Mouse (Mus musculus): ENCODE measurements around the gene Hist1h3a. TPM values are rescaled to one million over a fixed set of nuclear protein-coding genes. Genes with fewer than 3 reads are reported as not detected.
"Not testable (repeated sequence)": the region's sequence is repeated elsewhere in the genome, so short reads cannot be mapped to it uniquely, and the experiment has no call there.

Gene Hist1h3a
- total RNA-seq (2022), result 10 to 100 TPM; 33.9 to 55.0 (median 40.9) TPM

DNA sequence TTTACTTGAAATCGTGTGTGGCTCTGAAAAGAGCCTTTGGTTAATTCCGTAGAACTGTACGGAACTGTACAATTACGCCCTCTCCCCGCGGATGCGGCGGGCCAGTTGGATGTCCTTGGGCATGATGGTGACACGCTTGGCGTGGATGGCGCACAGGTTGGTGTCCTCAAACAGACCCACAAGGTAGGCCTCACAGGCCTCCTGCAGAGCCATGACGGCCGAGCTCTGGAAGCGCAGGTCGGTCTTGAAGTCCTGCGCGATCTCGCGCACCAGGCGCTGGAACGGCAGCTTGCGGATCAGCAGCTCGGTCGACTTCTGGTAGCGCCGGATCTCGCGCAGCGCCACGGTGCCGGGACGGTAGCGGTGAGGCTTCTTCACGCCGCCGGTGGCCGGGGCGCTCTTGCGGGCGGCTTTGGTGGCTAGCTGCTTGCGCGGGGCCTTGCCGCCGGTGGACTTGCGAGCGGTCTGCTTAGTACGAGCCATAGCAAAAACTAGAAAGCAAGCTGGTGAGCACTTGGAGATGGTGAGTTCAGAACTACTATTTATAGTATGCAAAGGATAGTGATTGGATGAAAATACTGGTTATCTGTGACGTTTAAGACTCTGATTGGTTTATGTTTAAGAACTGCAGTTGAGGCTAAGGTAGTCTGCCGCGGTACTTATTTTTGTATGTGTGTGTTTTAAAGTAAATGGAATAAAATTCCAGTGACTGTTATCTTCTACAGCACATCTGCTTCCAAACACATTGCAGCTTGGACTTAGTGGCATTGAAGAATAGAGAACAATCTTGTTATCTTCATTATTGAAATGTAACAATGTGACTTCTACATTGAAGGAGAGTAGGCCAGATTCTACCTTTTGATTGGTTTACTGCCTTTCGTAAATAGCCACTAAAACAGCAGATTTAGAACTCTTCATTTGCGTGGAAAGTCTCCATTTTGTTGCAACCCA, at the start of gene Hist1h3a:
TSS of gene Hist1h3a (minus strand) at position 516 of the 951 bp plus-strand sequence.
- DNase-seq (ENCODE audit: low spot score in 2 of 2), result peak; percentile 45 to 53

GRCm38 (mm10) chr13:23806422-23807052, 44.4 kb upstream of the Hist1h3a start, which contains the start of gene Slc17a2:
Gene Slc17a2 (plus strand): TSS chr13:23806993.
- no peak for DNase-seq (ENCODE audit: low spot score in 2 of 2)

DNA sequence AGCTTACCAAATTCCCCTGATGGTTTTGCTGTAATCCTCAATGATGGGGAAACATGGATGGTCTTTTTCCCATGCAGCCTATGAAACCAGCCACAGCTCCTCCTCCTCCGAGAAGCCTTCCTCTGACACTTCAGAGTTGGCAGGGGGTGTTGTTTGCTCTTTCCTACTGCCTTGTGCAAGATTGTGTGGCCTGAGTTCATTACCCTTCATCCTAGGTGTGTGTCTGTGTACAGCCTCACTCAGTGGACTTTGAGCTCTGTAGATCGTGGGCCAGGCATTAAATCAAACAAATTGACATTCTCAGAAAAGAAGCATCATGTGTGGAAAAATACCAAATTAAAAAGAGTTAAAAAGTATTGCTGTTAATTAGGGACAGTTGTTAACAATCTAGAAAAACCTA, 42.3 kb upstream of the Hist1h3a start:
- no peak for DNase-seq (ENCODE audit: low spot score in 2 of 2)

DNA sequence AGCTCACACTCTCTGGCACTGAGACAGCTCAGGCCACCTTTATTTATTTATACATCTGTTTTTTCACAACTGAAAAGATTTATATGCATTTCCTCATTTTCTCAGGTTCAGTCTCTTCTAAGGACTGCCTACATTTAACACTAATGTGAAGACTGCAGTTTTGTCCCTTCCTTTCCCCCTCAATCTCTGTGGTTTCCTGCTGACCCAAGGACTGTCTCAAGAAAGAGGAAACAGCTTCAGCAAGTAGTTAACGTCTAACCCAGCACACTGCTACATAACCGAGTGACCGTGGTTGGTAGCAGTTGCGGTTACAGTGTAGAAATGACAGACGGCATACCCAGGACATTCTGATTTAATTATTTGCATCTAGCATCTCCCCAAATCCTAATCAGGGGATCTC, 37.2 kb upstream of the Hist1h3a start:
- DNase-seq (ENCODE audit: low spot score in 2 of 2), result no peak

- DNase-seq (ENCODE audit: low spot score in 2 of 2), result peak in 1 of 2 experiments; percentile 15
Measured at GRCm38 (mm10) chr13:23792520-23792919, 30.3 kb upstream of the Hist1h3a start.

DNA sequence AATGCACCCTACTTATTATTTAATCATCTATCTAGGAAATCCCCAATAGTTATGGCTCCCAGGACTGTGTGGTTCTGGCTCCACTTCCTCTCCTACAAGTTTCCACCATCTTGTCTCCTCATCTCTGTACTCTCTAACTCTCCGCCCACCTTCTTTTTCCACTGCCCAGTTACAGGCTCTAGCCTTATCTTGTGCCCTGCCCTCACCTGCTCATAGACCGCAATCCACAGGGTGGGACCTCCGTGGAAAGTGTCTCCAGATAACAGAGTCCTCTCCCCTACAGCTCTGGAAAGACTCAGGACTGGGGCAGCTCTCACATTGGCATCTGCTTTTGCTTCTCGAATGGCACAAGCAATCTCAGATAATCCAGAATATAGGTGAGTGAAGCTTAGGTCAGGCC, 16.8 kb upstream of the Hist1h3a start:
- DNase-seq (ENCODE audit: low spot score in 2 of 2), result no peak

GRCm38 (mm10) chr13:23778339-23778738, 16.2 kb upstream of the Hist1h3a start:
- no peak for DNase-seq (ENCODE audit: low spot score in 2 of 2)

GRCm38 (mm10) chr13:23772561-23773313, 10.6 kb upstream of the Hist1h3a start:
- DNase-seq (ENCODE audit: low spot score in 2 of 2), result no peak

- DNase-seq (ENCODE audit: low spot score in 2 of 2), result not testable (repeated sequence)
Measured at GRCm38 (mm10) chr13:23769613-23770012, 7.4 kb upstream of the Hist1h3a start, which contains the start of gene Trim38. Gene Trim38 (plus strand): TSS chr13:23769913.

DNA sequence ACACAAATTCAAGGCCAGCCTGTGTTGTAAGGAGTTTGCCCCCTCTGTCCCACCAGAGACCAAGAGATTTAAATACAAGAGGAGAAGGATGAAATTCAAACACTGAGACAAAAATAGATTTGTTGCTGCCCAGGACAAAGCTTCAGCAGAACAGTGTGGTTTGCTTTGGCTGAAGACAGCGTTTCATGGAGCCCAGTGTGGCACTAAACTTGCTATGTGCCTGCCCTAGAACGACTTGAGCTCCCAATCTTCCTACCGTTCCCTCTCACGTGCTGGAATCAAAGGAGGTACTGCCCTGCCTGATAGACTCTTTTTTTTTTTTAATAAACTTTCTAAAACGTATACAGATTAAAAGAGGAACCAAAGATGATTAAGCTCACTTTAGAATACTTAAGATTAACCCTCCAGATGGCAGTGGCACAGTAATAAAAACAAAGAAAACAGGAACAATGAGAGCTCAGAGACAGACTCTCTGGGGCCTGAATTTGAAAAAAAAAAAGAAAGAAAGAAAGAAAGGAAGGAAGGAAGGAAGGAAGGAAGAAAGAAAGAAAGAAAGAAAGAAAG, 6.7 kb upstream of the Hist1h3a start:
- DNase-seq (ENCODE audit: low spot score in 2 of 2), result no peak

DNA sequence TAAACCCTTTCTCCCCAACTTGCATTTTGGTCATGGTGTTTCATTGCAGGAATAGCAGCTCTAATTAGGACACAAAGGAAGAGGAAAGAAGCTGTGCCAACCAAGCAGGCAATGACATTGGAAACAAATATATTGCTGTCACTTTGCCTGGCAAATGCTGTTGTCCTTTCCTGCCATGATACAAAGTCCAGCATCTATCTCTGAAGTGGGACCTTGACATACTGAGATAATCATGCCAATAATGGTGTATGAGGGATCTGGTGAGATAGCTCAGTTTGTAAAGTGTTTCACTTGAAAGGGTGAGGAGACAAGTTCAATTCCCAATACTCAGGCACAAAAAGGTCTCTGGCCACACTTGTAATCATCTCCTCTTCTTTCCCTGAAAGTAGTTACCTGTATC, 4.6 kb upstream of the Hist1h3a start:
- no peak for DNase-seq (ENCODE audit: low spot score in 2 of 2)

DNA sequence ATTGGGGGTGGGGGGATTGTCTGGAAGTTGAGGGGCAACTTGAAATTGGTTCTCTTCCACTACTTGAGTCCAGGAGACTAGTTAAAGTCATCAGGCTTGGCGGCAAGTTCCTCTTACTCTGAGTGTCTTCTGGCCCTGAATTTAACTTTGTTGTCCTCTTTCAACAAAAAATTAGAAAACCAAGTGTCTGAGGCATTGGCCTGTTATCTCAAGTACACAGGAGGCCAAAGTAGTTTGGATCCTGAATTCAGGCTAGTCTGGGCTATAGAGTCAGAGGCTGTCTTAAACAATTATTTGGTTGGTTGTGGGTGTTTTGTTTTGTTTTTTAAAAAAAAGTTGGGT, 3.0 kb upstream of the Hist1h3a start:
- DNase-seq (ENCODE audit: low spot score in 2 of 2), result no peak

GRCm38 (mm10) chr13:23764324-23765171, 2.4 kb upstream of the Hist1h3a start:
- DNase-seq (ENCODE audit: low spot score in 2 of 2), result no peak

GRCm38 (mm10) chr13:23763586-23764323, 1.6 kb upstream of the Hist1h3a start, which contains the start of gene Hist1h1a:
Gene Hist1h1a (plus strand): TSS chr13:23763666.
- peak; percentile 67 to 79 for DNase-seq (ENCODE audit: low spot score in 2 of 2)

GRCm38 (mm10) chr13:23763242-23763585, 1.0 kb upstream of the Hist1h3a start:
- DNase-seq (ENCODE audit: low spot score in 2 of 2), result no peak

- DNase-seq (ENCODE audit: low spot score in 2 of 2), result peak; percentile 96 to 98
Measured at GRCm38 (mm10) chr13:23760972-23761864, 968 bp downstream of the Hist1h3a start, which contains the start of gene Hist1h4a. Gene Hist1h4a (minus strand): TSS chr13:23761230.

DNA sequence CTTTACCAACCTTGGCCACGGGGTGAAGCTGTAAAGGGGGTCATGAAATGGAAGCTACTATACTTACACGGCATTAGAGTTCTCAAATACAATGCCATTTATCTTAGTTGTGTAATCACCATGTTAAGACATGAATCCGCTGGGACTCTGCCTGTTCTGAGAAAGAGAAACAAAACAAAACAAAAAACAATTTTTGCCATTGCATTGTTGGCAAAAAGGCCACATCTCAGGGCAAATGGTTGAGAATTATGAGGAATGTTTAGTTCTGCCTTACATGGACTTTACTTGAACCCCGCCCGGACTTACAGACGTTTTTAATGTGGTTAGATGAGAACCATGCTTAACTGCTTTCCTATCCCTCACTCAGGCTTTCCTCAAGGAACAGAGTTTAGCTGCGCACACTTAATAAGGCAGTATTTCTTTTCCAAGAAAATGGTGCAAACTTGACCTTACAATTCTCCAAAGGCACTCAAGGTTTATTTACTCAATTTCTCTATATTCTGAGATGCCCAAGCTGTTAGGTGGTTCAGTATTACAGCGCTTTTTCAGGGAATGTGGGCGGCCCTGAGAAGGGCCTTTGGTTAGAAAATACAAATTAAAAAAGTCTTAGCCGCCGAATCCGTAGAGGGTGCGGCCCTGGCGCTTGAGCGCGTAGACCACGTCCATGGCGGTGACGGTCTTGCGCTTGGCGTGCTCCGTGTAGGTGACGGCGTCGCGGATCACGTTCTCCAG, 1.8 kb downstream of the Hist1h3a start:
- DNase-seq (ENCODE audit: low spot score in 2 of 2), result peak in 1 of 2 experiments; percentile 50

DNA sequence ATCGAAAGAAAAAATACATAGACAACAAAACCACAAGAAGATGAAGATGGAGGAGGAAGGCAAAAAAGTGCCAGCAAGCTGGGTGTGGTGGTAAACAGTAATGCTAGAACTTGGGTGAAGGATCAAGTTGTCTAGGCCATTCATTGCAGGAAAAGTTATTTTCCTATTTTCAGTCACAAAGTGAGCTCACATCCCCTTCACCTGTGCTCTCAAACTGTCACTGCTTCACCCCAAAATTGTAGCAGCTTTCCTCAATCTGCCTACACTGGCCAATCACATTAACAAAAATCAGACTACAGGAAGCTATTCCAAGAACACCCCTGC, 2.3 kb downstream of the Hist1h3a start:
- no peak for DNase-seq (ENCODE audit: low spot score in 2 of 2)
